Comparison of ENCODE assay signal across 12 mouse cellular contexts in the genomic region with DNA sequence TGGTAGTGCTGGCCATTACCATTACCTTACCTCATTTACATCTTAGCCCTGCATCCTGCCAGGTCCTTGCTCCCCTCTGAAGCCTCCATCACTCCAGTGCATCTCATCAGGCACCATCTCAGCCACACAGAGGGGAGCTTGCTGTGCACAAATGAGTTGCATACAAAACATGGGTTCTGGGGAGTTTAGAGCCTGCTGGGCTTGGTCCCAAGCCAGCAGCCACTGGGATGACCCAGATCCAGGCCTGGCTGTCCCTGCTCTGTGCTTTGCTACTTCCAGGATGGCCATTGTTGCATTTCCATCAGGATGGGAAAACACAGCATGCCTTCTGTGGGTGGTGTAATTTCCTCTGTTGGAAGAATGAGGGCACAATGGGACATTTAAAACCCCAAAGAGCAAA.
A peak's percentile ranks its signal among the peaks of the same experiment; 100 is the strongest.
DNase-seq lines count a peak whose midpoint lies in the region; ATAC-seq lines count a peak whose summit lies in the region.
"Had no signal": no experiment of that assay in that cellular context is flagged by ENCODE, and none has a peak within 500 bp of the region (broad histone marks: within the 10 kb centered on the region; RNA-seq: fewer than 3 reads in every experiment).

No protein-coding gene starts in this region.

- H3K9ac ChIP-seq in hindbrain, embryonic 14.5 days: no peak overlapping the region
- H3K9ac ChIP-seq: liver, embryonic 15.5 days had no signal

- no peak overlapping the region for H3K4me3 ChIP-seq in hindbrain, embryonic 14.5 days (replicated peaks; ENCODE audit: low read length)
- H3K4me3 ChIP-seq: gastrocnemius, adult 2 months; heart, embryonic 10.5 days; liver, embryonic 15.5 days had no signal

- peak; percentile 97 for ATAC-seq in cerebellum, adult (ENCODE audit: insufficient number of reproducible peaks, low FRiP score, low TSS enrichment)
- peak; percentile 51; the same call in 1 of the 2 replicates for ATAC-seq in hindbrain, embryonic 14.5 days (ENCODE audit: low FRiP score)
- ATAC-seq in erythroid progenitor cell, adult 5-6 weeks (replicated peaks; ENCODE audit: low FRiP score, poor library complexity, severe bottlenecking): no peak

- H3K9me3 ChIP-seq in hindbrain, embryonic 14.5 days (ENCODE audit: control insufficient read depth, low read length): no peaks in the 10 kb centered on the region
- H3K9me3 ChIP-seq: heart, embryonic 10.5 days; liver, embryonic 15.5 days had no signal

- peaks cover 4% of the 10 kb centered on the region for H3K4me1 ChIP-seq in hindbrain, embryonic 14.5 days (replicated peaks; ENCODE audit: control insufficient read depth, insufficient read depth, low read length)
- H3K4me1 ChIP-seq: heart, embryonic 10.5 days; liver, embryonic 15.5 days had no signal

- H3K36me3 ChIP-seq in hindbrain, embryonic 14.5 days (replicated peaks; ENCODE audit: control insufficient read depth, insufficient read depth): no peaks in the 10 kb centered on the region
- H3K36me3 ChIP-seq: heart, embryonic 10.5 days; liver, embryonic 15.5 days had no signal

- H3K27ac ChIP-seq in hindbrain, embryonic 14.5 days: no peak overlapping the region
- H3K27ac ChIP-seq: gastrocnemius, adult 2 months; heart, embryonic 10.5 days; liver, embryonic 15.5 days had no signal

- H3K4me2 ChIP-seq in hindbrain, embryonic 14.5 days (replicated peaks): no peak overlapping the region
- H3K4me2 ChIP-seq: liver, embryonic 15.5 days had no signal

- DNase-seq in left cerebral cortex, postnatal 14 days (ENCODE audit: low spot score in 2 of 2): peak; percentile 7 to 9
- DNase-seq in left cerebral cortex, adult 18-20 months (ENCODE audit: low spot score in 2 of 2): no peak
- peak; percentile 71 to 72 for DNase-seq in cerebellum, postnatal 36 days
- DNase-seq in hindbrain, embryonic 14.5 days (ENCODE audit: low spot score): no peak
- DNase-seq in spleen, postnatal 36 days (ENCODE audit: low spot score in 2 of 2): no peak
- DNase-seq in lung, postnatal 10 days: no peak
- DNase-seq: gastrocnemius, adult 2 months; heart, postnatal 4 days had no signal

- intact Hi-C loops in left cerebral cortex, postnatal 14 days (cut with DNase I): no loop called here

- no peaks in the 10 kb centered on the region for H3K27me3 ChIP-seq in hindbrain, embryonic 14.5 days (ENCODE audit: control insufficient read depth, insufficient read depth, low read length)
- H3K27me3 ChIP-seq: liver, embryonic 15.5 days had no signal

Comparison
In these comparisons a context has a peak if more than half of its experiments do, and no peak if none do; other contexts are left out.
1. DNase-seq: peak in left cerebral cortex, postnatal 14 days (2 of 2) and cerebellum, postnatal 36 days (2 of 2); none in left cerebral cortex, adult 18-20 months (0 of 2), hindbrain, embryonic 14.5 days (single experiment), spleen, postnatal 36 days (0 of 2) and lung, postnatal 10 days (single experiment).